Mouse (Mus musculus) bone marrow macrophage, adult 2 months (primary cell): ENCODE data around the gene Cpm.
"Not testable (repeated sequence)": the region's sequence is repeated elsewhere in the genome, so short reads cannot be mapped to it uniquely, and the experiment has no call there.

ENCODE experiments used
- CTCF ChIP-seq: IDR thresholded peaks from 2 replicates; pipeline ENCODE4 v1.5.1; 2012; ENCODE audit warnings: low read depth, mild to moderate bottlenecking, low read length, moderate library complexity
- POLR2A ChIP-seq: IDR thresholded peaks from 2 replicates; pipeline ENCODE4 v1.6.1; 2012; ENCODE audit warnings: mild to moderate bottlenecking, low read depth, low read length, borderline replicate concordance

GRCm38 (mm10) chr10:117597371-117598265 is 31.7 kb upstream of the Cpm start:
- TF ChIP-seq CTCF, POLR2A: not testable (repeated sequence)
